Mouse (Mus musculus) hindbrain, embryonic 13.5 days (tissue): ENCODE measurements around the gene Ptges2. TPM values are rescaled to one million over a fixed set of nuclear protein-coding genes. Genes with fewer than 3 reads are reported as not detected.
"Not testable (repeated sequence)": the region's sequence is repeated elsewhere in the genome, so short reads cannot be mapped to it uniquely, and the experiment has no call there.

ENCODE experiments used
- ATAC-seq: fragments of 200-750 bp; cut with Nextera tagmentation; 2 replicates; pipeline ENCODE4 v1.8.0; 2017; ENCODE audit warnings: moderate TSS enrichment; ENCODE audit not compliant: low FRiP score
- H3K27ac ChIP-seq: fragments of 300-500 bp; sonication (generic); 2 replicates; pipeline ENCODE4 v1.5.1; 2015; ENCODE audit warnings: inconsistent platforms, mild to moderate bottlenecking, moderate library complexity
- H3K27me3 ChIP-seq: fragments of 300-500 bp; sonication (generic); 2 replicates; pipeline ENCODE4 v1.6.1; 2015; ENCODE audit warnings: mild to moderate bottlenecking, inconsistent platforms
- H3K36me3 ChIP-seq: fragments of 300-500 bp; sonication (generic); 2 replicates; pipeline ENCODE4 v1.6.1; 2015; ENCODE audit warnings: mild to moderate bottlenecking, inconsistent platforms
- H3K4me1 ChIP-seq: fragments of 300-500 bp; sonication (generic); replicated peaks from 2 replicates; pipeline ENCODE4 v1.6.1; 2015; ENCODE audit warnings: inconsistent platforms
- H3K4me2 ChIP-seq: fragments of 300-500 bp; sonication (generic); 2 replicates; pipeline ENCODE4 v1.6.1; 2015; ENCODE audit warnings: inconsistent platforms, mild to moderate bottlenecking, moderate library complexity
- H3K4me3 ChIP-seq: fragments of 300-500 bp; sonication (generic); 2 replicates; pipeline ENCODE4 v1.5.1; 2015; ENCODE audit warnings: mild to moderate bottlenecking, inconsistent platforms
- H3K9ac ChIP-seq: fragments of 300-500 bp; sonication (generic); 2 replicates; pipeline ENCODE4 v1.6.1; 2015; ENCODE audit warnings: mild to moderate bottlenecking, inconsistent platforms
- H3K9me3 ChIP-seq: fragments of 300-500 bp; sonication (generic); 2 replicates; pipeline ENCODE4 v1.6.1; 2016; ENCODE audit warnings: inconsistent platforms
- WGBS: fragments of 180-500 bp; shearing (Covaris S2); methylation state at CpG from one replicate; pipeline ENCODE4 v1.1.7; 2015; 5-methylcytosine and 5-hydroxymethylcytosine counted together
- polyA plus RNA-seq: library from polyadenylated mRNA; unstranded; fragments of >200 nt; fragmentation: Nextera tagmentation; extraction: Ambion mirVana; gene quantifications from 2 replicates; pipeline ENCODE4 v1.2.1, GENCODE M21; 2015

The Ptges2 gene
- polyA plus RNA-seq, 1 experiment from 2014 or later, result 41.2 TPM

GRCm38 (mm10) chr2:32357710-32358109, 38.0 kb upstream of the Ptges2 start:
- Histone ChIP-seq H3K27ac (no peak overlapping the region), H3K27me3 (peaks cover 14% of the 10 kb centered on the region), H3K4me3 (no peak overlapping the region), H3K9ac (no peak overlapping the region), H3K36me3 (no peaks in the 10 kb centered on the region), H3K4me1 (peaks cover 20% of the 10 kb centered on the region), H3K9me3 (no peaks in the 10 kb centered on the region), H3K4me2 (no peak overlapping the region)
- no peak for ATAC-seq
- 74% methylated on average over 3 of the region's 3 CpGs for WGBS

GRCm38 (mm10) chr2:32358381-32358780, 37.3 kb upstream of the Ptges2 start:
- Histone ChIP-seq H3K27ac (no peak overlapping the region), H3K9ac (no peak overlapping the region), H3K9me3 (no peaks in the 10 kb centered on the region), H3K4me3 (no peak overlapping the region), H3K4me1 (peaks cover 19% of the 10 kb centered on the region), H3K27me3 (peaks cover 14% of the 10 kb centered on the region), H3K36me3 (no peaks in the 10 kb centered on the region), H3K4me2 (no peak overlapping the region)
- ATAC-seq, result no peak
- 69% methylated on average over 10 of the region's 10 CpGs for whole genome bisulfite sequencing

GRCm38 (mm10) chr2:32360741-32361140, 35.0 kb upstream of the Ptges2 start:
- H3K9ac ChIP-seq, result peak overlapping the region; percentile 61
- no peaks in the 10 kb centered on the region for H3K9me3 ChIP-seq

GRCm38 (mm10) chr2:32361437-32361836, 34.3 kb upstream of the Ptges2 start:
- WGBS, result 2% methylated on average over 24 of the region's 24 CpGs
- Histone ChIP-seq H3K27ac (no peak overlapping the region), H3K36me3 (peaks cover 13% of the 10 kb centered on the region), H3K4me2 (peak overlapping the region; percentile 62), H3K9ac (peak overlapping the region; percentile 61), H3K4me1 (peaks cover 31% of the 10 kb centered on the region), H3K27me3 (peaks cover 14% of the 10 kb centered on the region), H3K9me3 (no peaks in the 10 kb centered on the region), H3K4me3 (peak overlapping the region; percentile 33)
- ATAC-seq, result peak; percentile 50; the same call in 1 of the 2 replicates

More at GRCm38 (mm10) chr2:32360741-32361140, 35.0 kb upstream of the Ptges2 start:
- H3K4me1 ChIP-seq, result peaks cover 31% of the 10 kb centered on the region
- H3K36me3 ChIP-seq, result peaks cover 6% of the 10 kb centered on the region
- H3K27me3 ChIP-seq, result peaks cover 14% of the 10 kb centered on the region
- no peak overlapping the region for H3K27ac ChIP-seq
- peak overlapping the region; percentile 62 for H3K4me2 ChIP-seq
- WGBS, result 7% methylated on average over 14 of the region's 14 CpGs
- peak overlapping the region; percentile 33 for H3K4me3 ChIP-seq
- ATAC-seq, result no peak

GRCm38 (mm10) chr2:32362274-32362673, 33.4 kb upstream of the Ptges2 start:
- Histone ChIP-seq H3K9ac (peak overlapping the region; percentile 91), H3K27ac (peak overlapping the region; percentile 90), H3K4me2 (peak overlapping the region; percentile 90), H3K4me3 (peak overlapping the region; percentile 85), H3K27me3 (peaks cover 14% of the 10 kb centered on the region), H3K36me3 (peaks cover 22% of the 10 kb centered on the region), H3K4me1 (peaks cover 31% of the 10 kb centered on the region)
- WGBS, result 45% methylated on average over 5 of the region's 5 CpGs
- not testable (repeated sequence) for ATAC-seq, H3K9me3 ChIP-seq

- peak overlapping the region; percentile 91 for H3K9ac ChIP-seq
- 0% methylated on average over 51 of the region's 53 CpGs for WGBS
- ATAC-seq, result peak; percentile 85
- H3K9me3 ChIP-seq, result no peaks in the 10 kb centered on the region
- peaks cover 9% of the 10 kb centered on the region for H3K27me3 ChIP-seq
- H3K4me1 ChIP-seq, result peaks cover 31% of the 10 kb centered on the region
- peak overlapping the region; percentile 90 for H3K4me2 ChIP-seq
- peak overlapping the region; percentile 90 for H3K27ac ChIP-seq
- H3K4me3 ChIP-seq, result peak overlapping the region; percentile 85
- H3K36me3 ChIP-seq, result peaks cover 28% of the 10 kb centered on the region
Observed at GRCm38 (mm10) chr2:32362817-32363340, 32.8 kb upstream of the Ptges2 start.

GRCm38 (mm10) chr2:32363376-32364106, 32.2 kb upstream of the Ptges2 start:
- Histone ChIP-seq H3K4me2 (peak overlapping the region; percentile 90), H3K4me1 (peaks cover 31% of the 10 kb centered on the region), H3K4me3 (peak overlapping the region; percentile 85), H3K9ac (peak overlapping the region; percentile 91), H3K9me3 (no peaks in the 10 kb centered on the region), H3K36me3 (peaks cover 34% of the 10 kb centered on the region), H3K27ac (peak overlapping the region; percentile 90), H3K27me3 (peaks cover 8% of the 10 kb centered on the region)
- 11% methylated on average over 19 of the region's 19 CpGs for WGBS
- ATAC-seq, result peak; percentile 60

- Histone ChIP-seq H3K4me2 (peak overlapping the region; percentile 90), H3K27me3 (peaks cover 8% of the 10 kb centered on the region), H3K36me3 (peaks cover 36% of the 10 kb centered on the region), H3K27ac (0 out of 2 replicates have a peak overlapping the region, but pooled peaks have one; percentile 90), H3K9me3 (no peaks in the 10 kb centered on the region), H3K4me1 (peaks cover 31% of the 10 kb centered on the region), H3K9ac (peak overlapping the region; percentile 91), H3K4me3 (peak overlapping the region; percentile 85)
- 92% methylated on average over 8 of the region's 8 CpGs for WGBS
- ATAC-seq, result no peak
Observed at GRCm38 (mm10) chr2:32364121-32364520, 31.6 kb upstream of the Ptges2 start.

- H3K27ac ChIP-seq, result no peak overlapping the region
- WGBS, result 96% methylated on average over 5 of the region's 5 CpGs
- no peaks in the 10 kb centered on the region for H3K27me3 ChIP-seq
- no peaks in the 10 kb centered on the region for H3K9me3 ChIP-seq
- H3K36me3 ChIP-seq, result peaks cover 68% of the 10 kb centered on the region
- peaks cover 18% of the 10 kb centered on the region for H3K4me1 ChIP-seq
- no peak overlapping the region for H3K4me2 ChIP-seq
- H3K9ac ChIP-seq, result no peak overlapping the region
- H3K4me3 ChIP-seq, result no peak overlapping the region
- ATAC-seq, result no peak
Observed at GRCm38 (mm10) chr2:32367315-32367714, 28.4 kb upstream of the Ptges2 start.

GRCm38 (mm10) chr2:32374191-32374590, 21.5 kb upstream of the Ptges2 start:
- no peaks in the 10 kb centered on the region for H3K27me3 ChIP-seq
- no peak overlapping the region for H3K4me3 ChIP-seq
- no peaks in the 10 kb centered on the region for H3K9me3 ChIP-seq
- peaks cover 97% of the 10 kb centered on the region for H3K36me3 ChIP-seq
- H3K9ac ChIP-seq, result no peak overlapping the region
- no peak overlapping the region for H3K4me2 ChIP-seq
- H3K27ac ChIP-seq, result no peak overlapping the region
- WGBS, result 91% methylated on average over 10 of the region's 10 CpGs
- ATAC-seq, result no peak
- no peaks in the 10 kb centered on the region for H3K4me1 ChIP-seq

- Histone ChIP-seq H3K36me3 (peaks cover 94% of the 10 kb centered on the region), H3K9me3 (no peaks in the 10 kb centered on the region), H3K27ac (no peak overlapping the region), H3K4me2 (no peak overlapping the region), H3K27me3 (no peaks in the 10 kb centered on the region), H3K4me3 (no peak overlapping the region), H3K9ac (no peak overlapping the region), H3K4me1 (peaks cover 4% of the 10 kb centered on the region)
- WGBS, result 96% methylated on average over 13 of the region's 13 CpGs
- ATAC-seq, result no peak
Observed at GRCm38 (mm10) chr2:32375317-32375940, 20.3 kb upstream of the Ptges2 start.

GRCm38 (mm10) chr2:32376963-32377362, 18.7 kb upstream of the Ptges2 start:
- Histone ChIP-seq H3K27ac (no peak overlapping the region), H3K9me3 (no peaks in the 10 kb centered on the region), H3K9ac (no peak overlapping the region), H3K36me3 (peaks cover 79% of the 10 kb centered on the region), H3K4me3 (no peak overlapping the region), H3K4me1 (peaks cover 18% of the 10 kb centered on the region), H3K4me2 (no peak overlapping the region), H3K27me3 (no peaks in the 10 kb centered on the region)
- no peak for ATAC-seq
- WGBS, result 98% methylated on average over 10 of the region's 10 CpGs
